Mouse (Mus musculus) heart, embryonic 12.5 days (tissue): ENCODE results near the gene Rps23. TPM values are rescaled to one million over a fixed set of nuclear protein-coding genes. Genes with fewer than 3 reads are reported as not detected.
A peak's percentile ranks its signal among the peaks of the same experiment; 100 is the strongest.
"Not testable (repeated sequence)": the region's sequence is repeated elsewhere in the genome, so short reads cannot be mapped to it uniquely, and the experiment has no call there.

Source experiments
- ATAC-seq: fragments of 200-750 bp; cut with Nextera tagmentation; 2 replicates; pipeline ENCODE4 v1.8.0; 2017; ENCODE audit warnings: moderate TSS enrichment, moderate library complexity; ENCODE audit not compliant: insufficient number of reproducible peaks, low FRiP score
- H3K27ac ChIP-seq: fragments of 300-500 bp; sonication (generic); 2 replicates; pipeline ENCODE4 v1.5.1; 2016; ENCODE audit warnings: mild to moderate bottlenecking, moderate library complexity; ENCODE audit not compliant: poor library complexity, severe bottlenecking
- H3K27me3 ChIP-seq: fragments of 300-500 bp; sonication (generic); replicated peaks from 2 replicates; pipeline ENCODE4 v1.6.1; 2016; ENCODE audit warnings: mild to moderate bottlenecking, moderate library complexity
- H3K36me3 ChIP-seq: fragments of 300-500 bp; sonication (generic); 2 replicates; pipeline ENCODE4 v1.6.1; 2016; ENCODE audit warnings: mild to moderate bottlenecking, moderate library complexity
- H3K4me1 ChIP-seq: fragments of 300-500 bp; sonication (generic); replicated peaks from 2 replicates; pipeline ENCODE4 v1.6.1; 2016; ENCODE audit warnings: mild to moderate bottlenecking
- H3K4me2 ChIP-seq: fragments of 300-500 bp; sonication (generic); 2 replicates; pipeline ENCODE4 v1.6.1; 2016; ENCODE audit warnings: mild to moderate bottlenecking, moderate library complexity
- H3K4me3 ChIP-seq: fragments of 300-500 bp; sonication (generic); 2 replicates; pipeline ENCODE4 v1.5.1; 2016; ENCODE audit warnings: mild to moderate bottlenecking
- H3K9ac ChIP-seq: fragments of 300-500 bp; sonication (generic); 2 replicates; pipeline ENCODE4 v1.6.1; 2016; ENCODE audit warnings: mild to moderate bottlenecking, moderate library complexity
- H3K9me3 ChIP-seq: fragments of 300-500 bp; sonication (generic); replicated peaks from 2 replicates; pipeline ENCODE4 v1.6.1; 2016; ENCODE audit warnings: mild to moderate bottlenecking, moderate library complexity
- WGBS: fragments of 180-500 bp; shearing (Covaris S2); methylation state at CpG from one replicate; pipeline ENCODE4 v1.1.7; 2016; 5-methylcytosine and 5-hydroxymethylcytosine counted together
- polyA plus RNA-seq: library from polyadenylated mRNA; unstranded; fragments of >200 nt; fragmentation: Nextera tagmentation; extraction: Ambion mirVana; gene quantifications from 2 replicates; pipeline ENCODE4 v1.2.1, GENCODE M21; 2016

Rps23 gene
- polyA plus RNA-seq, 1 experiment from 2014 or later: 179 TPM

DNA sequence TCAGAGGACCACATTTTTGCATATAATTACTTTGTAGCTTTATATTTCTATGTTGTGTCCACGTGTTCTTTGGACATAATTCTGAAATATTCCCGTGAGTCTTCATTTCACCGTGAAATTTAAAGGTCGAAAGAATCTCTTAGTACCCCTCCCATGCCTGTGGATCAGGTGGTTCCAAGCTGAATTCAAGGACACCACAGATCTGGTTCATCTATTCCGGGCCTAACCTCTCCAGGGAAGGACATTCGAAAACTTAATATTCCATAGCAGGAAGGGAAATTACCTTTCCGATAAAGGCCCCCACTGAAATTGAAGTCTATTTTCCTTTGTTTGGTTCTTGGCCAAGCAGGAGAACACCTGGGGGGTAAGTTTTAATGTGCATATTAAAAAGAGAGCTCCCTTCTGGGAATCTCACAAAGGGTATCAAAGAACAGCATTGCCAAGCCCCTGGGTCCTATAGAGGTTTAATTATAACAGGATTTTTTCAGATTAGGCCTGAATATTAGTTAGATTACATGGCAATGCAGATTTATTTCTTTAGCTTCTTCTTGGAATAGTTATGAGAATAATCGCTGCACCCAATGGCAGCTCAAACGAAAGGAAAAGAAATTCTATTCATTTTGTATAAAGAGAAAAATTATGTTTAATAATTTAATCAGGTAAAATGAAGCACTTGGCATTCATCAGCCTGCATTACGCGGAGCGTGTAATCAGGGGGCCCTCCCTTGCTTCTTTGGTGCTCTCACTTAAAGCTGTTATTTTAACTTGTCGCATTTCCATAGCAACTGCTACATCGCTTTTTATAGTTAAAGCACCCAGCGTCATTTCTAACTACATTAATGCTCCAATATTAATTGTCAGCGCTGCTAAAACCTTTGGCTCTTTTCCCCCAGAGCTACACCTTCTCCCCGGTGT, 9.7 kb upstream of the Rps23 start:
- H3K4me2 ChIP-seq: no peak overlapping the region
- no peaks in the 10 kb centered on the region for H3K9me3 ChIP-seq
- H3K9ac ChIP-seq: no peak overlapping the region
- 83% methylated on average over 17 of the region's 17 CpGs for WGBS
- H3K27ac ChIP-seq: no peak overlapping the region
- H3K27me3 ChIP-seq: no peaks in the 10 kb centered on the region
- no peaks in the 10 kb centered on the region for H3K36me3 ChIP-seq
- ATAC-seq: no peak
- H3K4me3 ChIP-seq: no peak overlapping the region
- H3K4me1 ChIP-seq: 0 out of 2 replicates have a peak, but pooled peaks cover 3% of the 10 kb centered on the region

GRCm38 (mm10) chr13:90913675-90914192, 9.0 kb upstream of the Rps23 start:
- Histone ChIP-seq H3K9ac (no peak overlapping the region), H3K4me3 (no peak overlapping the region), H3K4me2 (no peak overlapping the region), H3K4me1 (0 out of 2 replicates have a peak, but pooled peaks cover 3% of the 10 kb centered on the region), H3K27ac (no peak overlapping the region), H3K36me3 (no peaks in the 10 kb centered on the region), H3K9me3 (no peaks in the 10 kb centered on the region), H3K27me3 (no peaks in the 10 kb centered on the region)
- WGBS: 53% methylated on average over 7 of the region's 7 CpGs
- ATAC-seq: no peak

GRCm38 (mm10) chr13:90914721-90915120, 8.0 kb upstream of the Rps23 start:
- Histone ChIP-seq H3K9ac (no peak overlapping the region), H3K27me3 (no peaks in the 10 kb centered on the region), H3K36me3 (no peaks in the 10 kb centered on the region), H3K4me2 (no peak overlapping the region), H3K27ac (no peak overlapping the region), H3K9me3 (no peaks in the 10 kb centered on the region), H3K4me1 (0 out of 2 replicates have a peak, but pooled peaks cover 3% of the 10 kb centered on the region), H3K4me3 (no peak overlapping the region)
- ATAC-seq: no peak
- whole genome bisulfite sequencing: 85% methylated on average over 4 of the region's 4 CpGs

DNA sequence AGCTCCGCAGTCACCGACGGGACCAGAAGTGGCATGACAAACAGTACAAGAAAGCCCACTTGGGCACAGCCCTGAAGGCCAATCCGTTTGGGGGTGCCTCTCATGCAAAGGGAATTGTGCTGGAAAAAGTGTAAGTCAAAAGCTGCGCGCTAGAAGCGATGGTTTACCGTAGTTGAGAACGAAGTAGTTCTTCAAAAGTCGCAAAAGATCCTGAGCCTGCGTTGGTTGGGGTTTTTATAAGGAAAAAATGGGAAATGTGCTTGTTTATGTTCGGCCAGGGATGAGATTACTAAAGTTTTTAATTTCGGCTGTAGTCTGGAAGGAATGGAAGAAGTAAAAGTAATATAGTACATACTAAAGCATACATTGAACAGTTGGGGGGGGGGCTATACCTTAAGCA, 859 bp downstream of the Rps23 start:
- peak overlapping the region; percentile 83 for H3K27ac ChIP-seq
- under 1% methylated on average over 13 of the region's 13 CpGs for WGBS
- H3K4me1 ChIP-seq, H3K27me3 ChIP-seq, ATAC-seq, H3K9me3 ChIP-seq: not testable (repeated sequence)
- peaks cover 28% of the 10 kb centered on the region for H3K36me3 ChIP-seq
- peak overlapping the region; percentile 66 for H3K4me2 ChIP-seq
- peak overlapping the region; percentile 87 for H3K4me3 ChIP-seq
- H3K9ac ChIP-seq: peak overlapping the region; percentile 97

DNA sequence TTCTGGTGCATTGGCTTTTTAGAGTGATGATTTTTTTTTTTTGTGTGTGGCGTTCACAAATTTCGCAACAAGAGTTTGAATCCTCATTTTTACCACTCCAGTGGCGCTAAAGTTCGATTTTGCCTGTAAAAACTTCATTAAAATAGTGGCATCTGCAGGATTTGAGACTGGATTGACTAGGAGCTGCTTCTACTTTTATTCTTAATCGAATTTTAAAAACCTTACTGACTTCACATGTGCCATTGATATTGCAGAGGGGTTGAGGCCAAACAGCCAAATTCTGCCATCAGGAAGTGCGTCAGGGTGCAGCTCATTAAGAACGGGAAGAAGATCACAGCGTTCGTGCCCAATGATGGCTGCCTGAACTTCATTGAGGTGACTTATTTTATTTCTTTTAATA, 1.3 kb downstream of the Rps23 start:
- Histone ChIP-seq H3K27ac (no peak overlapping the region), H3K9ac (peak overlapping the region; percentile 97), H3K27me3 (no peaks in the 10 kb centered on the region), H3K36me3 (peaks cover 30% of the 10 kb centered on the region), H3K4me2 (peak overlapping the region; percentile 66), H3K4me3 (peak overlapping the region; percentile 87), H3K4me1 (0 out of 2 replicates have a peak, but pooled peaks cover 2% of the 10 kb centered on the region), H3K9me3 (no peaks in the 10 kb centered on the region)
- WGBS: 44% methylated on average over 9 of the region's 9 CpGs
- no peak for ATAC-seq

DNA sequence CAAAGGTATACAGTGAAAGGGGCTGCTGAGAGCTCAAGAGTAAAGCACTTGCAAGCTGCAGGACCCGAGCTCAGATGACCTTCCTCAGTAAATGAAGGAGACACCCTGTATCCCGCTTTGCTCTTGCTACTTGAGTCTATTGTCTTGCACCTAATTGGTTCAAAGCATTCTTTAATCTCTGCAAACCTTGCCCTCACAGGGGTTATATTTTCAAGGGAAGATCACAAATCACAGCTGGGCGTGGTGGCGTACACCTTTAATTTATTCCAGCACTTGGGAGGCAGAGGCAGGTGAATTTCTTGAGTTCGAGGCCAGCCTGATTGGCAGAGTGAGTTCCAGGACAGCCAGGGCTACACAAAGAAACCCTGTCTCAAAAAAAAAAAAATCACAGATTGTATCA, 2.4 kb downstream of the Rps23 start:
- no peak for ATAC-seq
- H3K9me3 ChIP-seq: no peaks in the 10 kb centered on the region
- H3K27ac ChIP-seq: no peak overlapping the region

DNA sequence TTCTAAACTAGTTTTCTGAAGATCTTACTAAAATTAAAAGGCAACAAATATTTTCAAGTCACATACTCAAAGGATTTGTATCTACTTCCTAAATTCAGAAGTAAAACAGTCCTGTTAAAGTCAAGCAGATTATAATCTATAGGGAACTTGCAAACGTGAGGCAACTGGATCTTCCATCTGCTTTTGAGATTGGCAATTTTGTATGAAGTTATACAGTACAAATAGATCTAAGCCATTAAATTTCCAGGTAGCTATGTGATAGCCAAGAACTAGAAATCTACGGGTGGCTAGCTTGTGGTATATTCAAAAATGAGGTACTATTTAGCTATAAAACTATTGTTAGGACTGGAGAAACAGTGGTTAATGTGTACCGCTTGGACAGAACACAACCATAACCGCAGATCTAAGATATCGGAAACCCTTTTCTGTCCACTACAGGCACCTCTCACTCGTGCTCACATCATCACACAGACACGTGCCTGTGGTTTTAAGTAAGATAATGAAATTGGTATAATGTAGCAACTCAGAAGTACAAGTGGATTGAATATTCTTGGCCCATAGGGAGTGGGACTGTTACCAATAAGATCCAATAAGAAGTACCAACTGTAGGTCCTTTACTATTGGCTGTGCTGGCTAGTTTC, 3.5 kb downstream of the Rps23 start:
- 0 out of 2 replicates have a peak, but pooled peaks cover 2% of the 10 kb centered on the region for H3K4me1 ChIP-seq
- no peaks in the 10 kb centered on the region for H3K27me3 ChIP-seq
- H3K9ac ChIP-seq: no peak overlapping the region
- H3K4me2 ChIP-seq: no peak overlapping the region
- H3K4me3 ChIP-seq: no peak overlapping the region
- ATAC-seq: no peak
- WGBS: 74% methylated on average over 7 of the region's 7 CpGs
- peaks cover 30% of the 10 kb centered on the region for H3K36me3 ChIP-seq
- no peaks in the 10 kb centered on the region for H3K9me3 ChIP-seq
- H3K27ac ChIP-seq: no peak overlapping the region

More for the DNA sequence above, 2.4 kb downstream of the Rps23 start:
- Histone ChIP-seq H3K9ac (no peak overlapping the region), H3K4me1 (0 out of 2 replicates have a peak, but pooled peaks cover 2% of the 10 kb centered on the region), H3K4me3 (no peak overlapping the region), H3K4me2 (no peak overlapping the region), H3K27me3 (no peaks in the 10 kb centered on the region), H3K36me3 (peaks cover 30% of the 10 kb centered on the region)
- WGBS: 83% methylated on average over 5 of the region's 5 CpGs

DNA sequence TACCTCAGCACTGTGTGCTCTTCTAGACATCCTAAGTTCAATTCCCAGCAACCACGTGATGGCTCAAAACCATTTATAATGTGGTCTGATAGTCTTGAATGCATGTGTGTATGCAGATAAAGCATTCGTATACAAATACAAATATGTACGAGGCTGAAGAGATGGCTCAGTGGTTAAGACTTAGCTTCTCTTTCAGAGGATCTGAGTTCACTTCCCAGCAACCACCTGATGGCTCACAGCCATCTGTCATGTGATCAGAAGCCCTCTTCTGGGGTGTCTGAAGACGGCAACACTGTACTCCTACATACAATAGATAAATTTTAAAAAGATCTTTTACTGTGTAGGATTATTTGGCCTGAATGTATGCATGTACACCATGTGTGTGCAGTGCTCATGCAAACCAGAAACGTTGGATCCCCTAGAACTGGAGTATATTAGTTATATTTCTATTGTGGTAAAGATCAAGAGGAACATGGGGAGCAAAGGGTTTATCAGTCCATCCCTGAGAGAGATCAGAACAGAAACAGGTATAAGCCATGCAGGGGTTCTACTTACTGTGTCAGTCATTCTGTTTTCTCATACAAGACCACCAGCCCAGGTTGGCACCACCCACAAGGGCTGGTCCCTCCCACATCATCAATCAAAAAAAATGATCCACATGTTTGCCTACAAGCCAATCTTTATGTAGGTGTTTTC, 4.3 kb downstream of the Rps23 start:
- ATAC-seq: no peak
- WGBS: 68% methylated on average over 5 of the region's 5 CpGs

GRCm38 (mm10) chr13:90928266-90928665, 5.5 kb downstream of the Rps23 start:
- H3K27ac ChIP-seq, H3K9me3 ChIP-seq, H3K4me1 ChIP-seq, H3K27me3 ChIP-seq, H3K9ac ChIP-seq, H3K4me3 ChIP-seq, H3K4me2 ChIP-seq, ATAC-seq: not testable (repeated sequence)
- peaks cover 30% of the 10 kb centered on the region for H3K36me3 ChIP-seq
- WGBS: 90% methylated on average over 9 of the region's 10 CpGs

More for the DNA sequence above, 4.3 kb downstream of the Rps23 start:
- Histone ChIP-seq H3K9me3 (no peaks in the 10 kb centered on the region), H3K27me3 (no peaks in the 10 kb centered on the region), H3K36me3 (peaks cover 30% of the 10 kb centered on the region), H3K27ac (no peak overlapping the region), H3K4me1 (0 out of 2 replicates have a peak, but pooled peaks cover 2% of the 10 kb centered on the region), H3K9ac (no peak overlapping the region), H3K4me3 (no peak overlapping the region), H3K4me2 (no peak overlapping the region)

GRCm38 (mm10) chr13:90929847-90930246, 7.1 kb downstream of the Rps23 start:
- no peak overlapping the region for H3K9ac ChIP-seq
- 24% methylated on average over 5 of the region's 5 CpGs for WGBS
- H3K27ac ChIP-seq: no peak overlapping the region
- no peaks in the 10 kb centered on the region for H3K9me3 ChIP-seq
- H3K27me3 ChIP-seq: no peaks in the 10 kb centered on the region
- ATAC-seq: no peak
- H3K4me3 ChIP-seq: no peak overlapping the region
- H3K36me3 ChIP-seq: peaks cover 28% of the 10 kb centered on the region
- H3K4me1 ChIP-seq: 0 out of 2 replicates have a peak, but pooled peaks cover 1% of the 10 kb centered on the region
- no peak overlapping the region for H3K4me2 ChIP-seq
